Mouse (Mus musculus) stomach, embryonic 16.5 days (tissue): ENCODE measurements around the gene Klhl10. TPM values are rescaled to one million over a fixed set of nuclear protein-coding genes. Genes with fewer than 3 reads are reported as not detected.

Source experiments
- ATAC-seq: fragments of 200-750 bp; cut with Nextera tagmentation; 2 replicates; pipeline ENCODE4 v1.8.0; 2017; ENCODE audit warnings: moderate number of reproducible peaks, moderate TSS enrichment; ENCODE audit not compliant: insufficient read depth, low FRiP score
- H3K27ac ChIP-seq: fragments of 300-500 bp; sonication (generic); 2 replicates; pipeline ENCODE4 v1.5.1; 2014; ENCODE audit warnings: low read length
- H3K27me3 ChIP-seq: fragments of 300-500 bp; sonication (generic); 2 replicates; pipeline ENCODE4 v1.6.1; 2014; ENCODE audit warnings: low read length, control low read depth, mixed read lengths; ENCODE audit not compliant: control insufficient read depth, insufficient read depth
- H3K36me3 ChIP-seq: fragments of 300-500 bp; sonication (generic); 2 replicates; pipeline ENCODE4 v1.6.1; 2014; ENCODE audit warnings: low read length; ENCODE audit not compliant: control insufficient read depth, insufficient read depth
- H3K4me1 ChIP-seq: fragments of 300-500 bp; sonication (generic); 2 replicates; pipeline ENCODE4 v1.6.1; 2014; ENCODE audit warnings: low read length, control low read depth, mixed read lengths; ENCODE audit not compliant: control insufficient read depth, insufficient read depth
- H3K4me2 ChIP-seq: fragments of 300-500 bp; sonication (generic); 2 replicates; pipeline ENCODE4 v1.6.1; 2014; ENCODE audit warnings: low read depth, low read length, mixed read lengths
- H3K4me3 ChIP-seq: fragments of 300-500 bp; sonication (generic); replicated peaks from 2 replicates; pipeline ENCODE4 v1.5.1; 2014; ENCODE audit warnings: mild to moderate bottlenecking, low read length
- H3K9ac ChIP-seq: fragments of 300-500 bp; sonication (generic); 2 replicates; pipeline ENCODE4 v1.6.1; 2014; ENCODE audit warnings: low read length
- H3K9me3 ChIP-seq: fragments of 300-500 bp; sonication (generic); replicated peaks from 2 replicates; pipeline ENCODE4 v1.6.1; 2016; ENCODE audit warnings: low read length, control low read depth; ENCODE audit not compliant: control insufficient read depth
- WGBS: fragments of 180-500 bp; shearing (Covaris S2); extraction: QIAGEN DNeasy Blood & Tissue Kit; methylation state at CpG from one replicate; pipeline ENCODE4 v1.1.7; 2014; 5-methylcytosine and 5-hydroxymethylcytosine counted together
- polyA plus RNA-seq: library from polyadenylated mRNA; unstranded; fragments of >200 nt; fragmentation: Nextera tagmentation; extraction: Ambion mirVana; gene quantifications from 2 replicates; pipeline ENCODE4 v1.2.1, GENCODE M21; 2015

The Klhl10 gene
- 0.29 and 0.30 TPM in 2 replicates for polyA plus RNA-seq

DNA sequence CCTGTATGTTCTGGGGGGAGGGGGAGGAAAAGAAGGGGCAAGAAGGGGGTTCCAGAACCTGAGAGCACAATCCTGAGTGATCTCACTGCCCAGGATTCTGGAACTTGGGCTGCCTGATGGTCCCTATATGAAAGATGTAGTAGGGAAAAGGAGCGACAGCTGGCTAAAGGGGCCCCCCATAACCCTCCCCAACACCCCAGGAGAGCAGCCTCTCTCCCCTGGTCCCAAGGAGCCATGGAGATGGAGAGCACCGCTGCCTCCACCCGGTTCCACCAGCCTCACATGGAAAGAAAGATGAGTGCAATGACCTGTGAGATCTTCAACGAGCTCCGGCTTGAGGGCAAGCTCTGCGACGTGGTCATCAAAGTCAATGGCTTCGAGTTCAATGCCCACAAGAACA is at the start of gene Klhl10, which contains the start of gene Nt5c3b:
Klhl10 (plus strand) TSS at position 121 of the 400 bp plus-strand sequence.
Nt5c3b (minus strand) TSS at position 12 of the 400 bp plus-strand sequence.
- 84% methylated on average over 8 of the region's 8 CpGs for WGBS

DNA sequence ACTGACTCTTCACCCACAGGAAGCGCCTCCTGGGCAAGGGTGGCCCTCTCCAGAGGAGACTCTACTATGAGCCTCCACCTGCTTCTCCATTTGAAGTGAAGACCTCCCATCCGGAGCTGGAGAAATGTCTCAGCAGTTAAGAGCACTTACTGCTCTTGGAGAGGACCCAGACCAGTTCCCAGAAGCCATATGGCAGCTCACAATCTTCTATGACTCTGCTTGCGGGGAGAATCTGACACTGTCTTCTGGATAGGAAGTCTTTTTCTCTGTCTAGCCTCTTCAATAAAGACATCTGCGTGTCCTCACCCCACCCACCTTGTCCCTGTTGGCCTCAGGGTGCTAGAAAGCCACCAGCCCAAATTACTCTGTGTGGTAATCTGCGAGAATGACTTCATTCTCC is 48.8 kb upstream of the Klhl10 start:
- peak overlapping the region; percentile 73; the same call in 1 of the 2 replicates for H3K4me2 ChIP-seq

More for the DNA sequence above, at the start of gene Klhl10, which contains the start of gene Nt5c3b:
- ATAC-seq = no peak
- Histone ChIP-seq H3K4me2 (peak within 1 kb of the TSS; percentile 71), H3K27ac (peak within 1 kb of the TSS; percentile 50; the same call in 1 of the 2 replicates), H3K9me3 (no peaks in the 10 kb centered on the region), H3K4me3 (peak within 1 kb of the TSS; percentile 69), H3K4me1 (peaks cover 8% of the 10 kb centered on the region; the same call in 1 of the 2 replicates), H3K36me3 (peaks cover 7% of the 10 kb centered on the region; the same call in 1 of the 2 replicates), H3K9ac (peak within 1 kb of the TSS; percentile 91), H3K27me3 (no peaks in the 10 kb centered on the region)

DNA sequence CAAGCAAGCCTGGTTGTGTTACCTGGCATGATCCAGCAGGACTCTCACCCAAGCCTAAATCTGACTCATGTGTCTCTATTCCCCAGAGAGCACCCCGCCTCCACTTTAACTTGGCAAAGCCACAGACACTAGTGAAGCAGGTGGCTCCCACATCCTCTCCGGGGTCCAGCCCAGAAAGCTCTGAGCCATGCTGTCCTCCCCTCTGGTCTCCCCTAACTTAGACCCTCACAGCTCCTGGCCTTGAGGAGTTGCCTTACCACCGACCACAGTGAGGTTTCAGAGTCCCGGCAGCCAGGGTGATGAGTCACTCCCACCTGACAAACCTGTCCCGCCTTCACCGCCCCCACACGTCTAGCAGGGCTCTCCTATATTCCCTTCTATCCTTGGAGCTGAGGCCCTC is 48.0 kb upstream of the Klhl10 start:
- no peaks in the 10 kb centered on the region for H3K27me3 ChIP-seq
- peak overlapping the region; percentile 40; the same call in 1 of the 2 replicates for H3K9ac ChIP-seq
- no peaks in the 10 kb centered on the region for H3K36me3 ChIP-seq
- peak overlapping the region; percentile 73 for H3K4me2 ChIP-seq
- ATAC-seq = no peak
- H3K4me1 ChIP-seq = peaks cover 71% of the 10 kb centered on the region
- WGBS = 53% methylated on average over 7 of the region's 7 CpGs
- H3K4me3 ChIP-seq = peak overlapping the region; percentile 84
- no peaks in the 10 kb centered on the region for H3K9me3 ChIP-seq
- H3K27ac ChIP-seq = peak overlapping the region; percentile 97

More for the DNA sequence above, 48.8 kb upstream of the Klhl10 start:
- WGBS = 70% methylated on average over 5 of the region's 5 CpGs
- no peaks in the 10 kb centered on the region for H3K27me3 ChIP-seq
- ATAC-seq = no peak
- no peaks in the 10 kb centered on the region for H3K36me3 ChIP-seq
- no peaks in the 10 kb centered on the region for H3K9me3 ChIP-seq
- H3K4me3 ChIP-seq = peak overlapping the region; percentile 84; the same call in 1 of the 2 replicates
- 0 out of 2 replicates have a peak overlapping the region, but pooled peaks have one; percentile 40 for H3K9ac ChIP-seq
- peaks cover 79% of the 10 kb centered on the region for H3K4me1 ChIP-seq
- peak overlapping the region; percentile 66 for H3K27ac ChIP-seq

DNA sequence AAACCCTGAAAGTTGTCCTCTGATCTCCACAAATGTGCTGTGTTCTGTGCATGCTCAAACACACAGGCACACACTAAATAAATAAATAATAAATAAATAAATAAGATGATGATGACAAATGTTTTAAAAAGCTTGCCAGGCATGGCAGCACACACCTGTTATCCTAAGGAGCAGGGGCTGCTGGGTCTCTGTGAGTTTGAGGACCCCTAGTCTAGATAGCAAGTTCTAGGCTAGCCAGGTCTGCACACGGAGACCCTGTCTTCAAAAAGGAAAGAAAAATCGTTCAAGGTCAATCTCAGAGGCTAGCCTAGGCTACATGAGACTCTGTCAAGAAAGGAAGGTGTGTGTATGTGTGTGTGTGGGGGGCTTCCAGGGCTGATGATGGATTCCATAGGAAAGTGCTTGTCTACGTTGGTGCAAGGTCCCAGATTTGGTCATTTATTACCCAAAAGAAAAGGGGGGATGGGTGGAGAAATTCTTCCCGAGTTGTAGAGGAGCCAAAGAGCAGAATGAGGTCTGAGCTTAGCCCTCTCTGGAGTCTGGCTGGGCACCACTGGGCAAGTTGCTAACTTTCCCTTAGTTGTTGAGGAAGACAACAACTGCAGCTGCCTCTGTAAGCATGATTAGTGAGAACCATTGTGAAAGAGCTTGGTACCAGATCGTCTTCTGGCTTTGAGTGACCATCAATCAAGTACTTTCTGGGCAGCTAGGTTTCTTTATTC is 47.2 kb upstream of the Klhl10 start:
- peak overlapping the region; percentile 97 for H3K27ac ChIP-seq
- H3K9me3 ChIP-seq = no peaks in the 10 kb centered on the region
- 51% methylated on average over 5 of the region's 5 CpGs for WGBS
- peak overlapping the region; percentile 90 for H3K9ac ChIP-seq
- no peaks in the 10 kb centered on the region for H3K36me3 ChIP-seq
- peak overlapping the region; percentile 73 for H3K4me2 ChIP-seq
- H3K27me3 ChIP-seq = no peaks in the 10 kb centered on the region
- peak overlapping the region; percentile 84 for H3K4me3 ChIP-seq
- peaks cover 67% of the 10 kb centered on the region for H3K4me1 ChIP-seq
- ATAC-seq = no peak

DNA sequence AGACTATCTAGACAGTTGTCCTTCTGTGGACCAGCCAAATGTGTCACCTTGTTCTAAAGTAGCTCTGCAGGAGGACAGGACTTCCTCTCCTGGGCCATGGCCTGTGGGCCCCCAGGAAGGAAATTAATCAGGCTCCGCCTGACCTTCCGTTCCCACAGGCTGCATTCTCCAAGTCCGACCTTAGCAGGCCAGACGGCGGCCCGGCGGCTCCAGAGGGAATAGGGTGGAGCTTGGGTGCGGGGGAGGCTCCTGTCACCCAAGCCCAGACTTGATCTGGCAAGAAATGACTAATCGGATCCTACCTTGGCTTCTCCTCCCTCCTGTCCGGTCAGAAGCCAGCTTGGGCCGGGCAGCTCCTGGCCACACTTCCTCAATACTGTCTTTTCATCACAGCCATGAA is 46.5 kb upstream of the Klhl10 start:
- Histone ChIP-seq H3K9me3 (no peaks in the 10 kb centered on the region), H3K27ac (peak overlapping the region; percentile 97), H3K4me1 (peaks cover 60% of the 10 kb centered on the region), H3K36me3 (no peaks in the 10 kb centered on the region), H3K4me3 (peak overlapping the region; percentile 84), H3K9ac (peak overlapping the region; percentile 90), H3K27me3 (no peaks in the 10 kb centered on the region), H3K4me2 (peak overlapping the region; percentile 73)
- 26% methylated on average over 11 of the region's 11 CpGs for WGBS
- no peak for ATAC-seq

DNA sequence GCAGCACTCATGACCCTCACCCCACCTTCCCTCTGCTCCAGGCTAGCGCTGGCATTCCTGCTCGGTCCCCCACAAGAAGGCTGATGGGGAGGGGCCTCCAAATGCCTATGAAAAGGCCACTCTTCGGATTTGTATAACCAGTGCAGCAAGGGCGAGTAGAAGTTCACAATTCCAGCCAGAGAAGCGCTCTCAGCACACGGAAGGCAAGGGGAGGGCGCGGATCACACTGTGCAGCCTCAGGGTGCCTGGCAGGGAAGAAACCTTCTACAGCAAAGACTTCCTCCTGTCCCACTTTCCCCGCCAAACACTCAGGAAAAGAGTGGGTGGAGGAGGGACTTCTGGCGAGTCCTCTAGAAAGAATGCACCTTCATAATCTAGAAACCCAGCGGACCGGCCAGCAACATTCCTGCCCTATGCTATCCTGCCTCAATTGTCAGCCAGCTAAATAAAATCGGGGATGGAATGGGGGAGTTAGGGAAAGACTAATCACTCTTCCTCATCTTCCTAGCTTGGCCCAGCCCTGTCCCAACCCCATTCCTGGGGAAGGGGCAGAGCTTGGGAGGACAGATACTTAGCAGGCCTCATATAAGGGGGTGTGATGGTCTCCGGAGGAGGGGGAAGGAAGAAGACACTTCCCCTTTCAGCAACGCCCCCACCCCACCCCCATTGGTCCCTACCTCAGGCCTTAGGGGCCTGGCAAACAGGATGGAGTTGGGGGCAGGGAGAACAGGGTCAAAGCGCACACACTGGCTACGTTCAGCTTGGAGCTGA is 45.7 kb upstream of the Klhl10 start:
- Histone ChIP-seq H3K4me2 (peak overlapping the region; percentile 73), H3K4me3 (peak overlapping the region; percentile 84), H3K9me3 (no peaks in the 10 kb centered on the region), H3K36me3 (no peaks in the 10 kb centered on the region), H3K9ac (peak overlapping the region; percentile 90), H3K27ac (peak overlapping the region; percentile 97), H3K4me1 (peaks cover 51% of the 10 kb centered on the region), H3K27me3 (no peaks in the 10 kb centered on the region)
- no peak for ATAC-seq
- 25% methylated on average over 17 of the region's 17 CpGs for WGBS

DNA sequence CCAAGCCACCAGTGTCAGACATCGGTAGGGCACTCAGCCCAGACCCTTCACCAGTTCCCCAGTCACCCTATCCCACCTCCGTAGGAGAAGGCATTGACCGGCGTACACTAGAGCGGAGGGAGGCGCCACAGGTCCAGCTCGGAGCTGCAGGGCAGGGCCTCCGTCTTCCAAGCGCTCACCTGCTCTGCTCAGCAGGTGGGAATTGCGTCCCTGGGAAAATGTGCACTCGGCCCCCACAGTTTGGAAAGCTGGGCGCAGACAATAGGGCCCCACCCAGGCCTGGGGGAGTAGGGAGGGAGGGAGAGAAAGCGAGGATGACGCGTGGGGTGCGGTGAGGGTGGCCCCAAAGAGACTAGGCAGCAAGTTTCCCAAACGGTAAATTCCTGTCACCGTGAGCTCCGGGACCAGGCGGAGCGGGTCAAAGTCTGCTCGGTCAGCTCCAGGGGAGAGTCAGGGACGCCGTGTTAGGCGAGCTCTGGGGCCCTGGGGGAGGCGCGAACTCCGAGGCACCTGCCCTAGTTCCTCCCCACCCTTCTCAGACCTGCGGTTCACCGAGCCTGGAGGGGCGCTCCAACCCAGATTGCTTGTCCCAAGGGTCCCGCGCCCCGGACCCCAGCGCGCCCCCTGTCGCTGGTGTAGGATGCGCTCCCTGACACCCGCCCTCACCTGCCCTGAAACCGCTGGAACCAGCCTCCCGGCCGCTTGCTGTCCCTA is 44.7 kb upstream of the Klhl10 start:
- ATAC-seq = peak; percentile 21
- Histone ChIP-seq H3K27me3 (no peaks in the 10 kb centered on the region), H3K36me3 (no peaks in the 10 kb centered on the region), H3K9me3 (no peaks in the 10 kb centered on the region), H3K9ac (peak overlapping the region; percentile 90), H3K4me1 (peaks cover 43% of the 10 kb centered on the region), H3K27ac (peak overlapping the region; percentile 97), H3K4me2 (peak overlapping the region; percentile 73), H3K4me3 (peak overlapping the region; percentile 84)
- 1% methylated on average over 42 of the region's 42 CpGs for WGBS

DNA sequence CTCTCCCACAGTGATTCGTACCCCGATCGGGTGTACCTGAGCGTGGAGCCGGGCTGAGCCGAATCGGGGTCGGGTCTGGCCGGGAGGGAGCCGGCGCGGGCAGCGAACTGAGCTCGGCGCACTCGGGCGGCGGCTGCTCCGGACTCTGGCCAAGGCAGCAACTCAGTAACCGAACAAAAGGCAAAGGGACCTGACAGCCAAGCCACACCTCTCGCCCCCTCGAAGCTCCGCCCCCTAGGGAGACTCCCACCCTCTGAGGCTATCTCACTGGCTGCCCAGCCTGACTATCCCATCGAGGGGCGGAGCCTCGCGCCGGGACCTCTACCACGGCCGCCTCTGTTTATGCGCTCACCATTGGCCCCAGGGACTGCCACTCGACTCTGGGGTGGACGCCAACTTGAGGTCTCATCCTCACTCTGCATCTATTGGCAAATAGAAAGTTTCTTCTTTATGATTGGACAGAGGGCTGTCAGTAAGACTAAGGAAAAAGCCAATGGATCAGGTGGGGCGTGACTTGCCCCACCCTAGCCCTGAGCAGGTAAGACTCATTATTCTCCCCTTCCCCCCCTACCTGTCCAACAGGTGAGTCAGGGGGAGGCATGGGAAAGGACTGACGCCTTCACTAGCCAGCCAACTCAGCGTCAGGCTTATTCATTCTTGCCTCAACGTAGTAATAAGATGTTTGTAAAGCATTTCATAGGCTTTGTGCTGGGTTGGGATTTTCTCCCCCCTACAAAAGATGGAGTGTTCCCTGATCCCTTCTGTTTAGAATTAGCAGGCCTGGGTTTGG is 43.9 kb upstream of the Klhl10 start, which contains the start of gene Jup:
Jup (minus strand) TSS at position 164 of the 790 bp plus-strand sequence.
- Histone ChIP-seq H3K27me3 (no peaks in the 10 kb centered on the region), H3K36me3 (no peaks in the 10 kb centered on the region), H3K9ac (peak within 1 kb of the TSS; percentile 90), H3K9me3 (no peaks in the 10 kb centered on the region), H3K27ac (peak within 1 kb of the TSS; percentile 97), H3K4me3 (peak within 1 kb of the TSS; percentile 84), H3K4me1 (peaks cover 45% of the 10 kb centered on the region), H3K4me2 (peak within 1 kb of the TSS; percentile 73)
- WGBS = under 1% methylated on average over 37 of the region's 37 CpGs
- peak; percentile 97 for ATAC-seq
